Comparison of ENCODE assay signal across 8 mouse cellular contexts in the genomic region with DNA sequence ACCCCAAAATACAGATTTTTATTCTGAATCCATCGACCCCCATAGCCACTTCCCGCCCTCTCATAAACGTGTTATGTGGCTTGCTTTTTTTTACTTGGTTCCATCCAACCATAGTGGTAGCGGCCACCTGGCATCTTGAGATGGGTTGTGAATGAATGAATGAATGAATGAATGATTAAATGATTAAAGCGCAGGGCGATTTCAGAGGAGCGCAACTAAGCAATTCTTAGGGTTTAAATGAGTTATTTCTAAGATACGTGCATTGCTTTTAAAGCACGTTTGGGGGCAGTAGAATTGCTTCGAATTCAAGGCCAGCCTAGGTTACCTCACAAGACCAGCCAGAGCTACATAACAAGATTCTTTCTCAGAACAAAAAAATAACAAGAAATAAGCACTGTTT. TPM values are rescaled to one million over a fixed set of nuclear protein-coding genes. Genes with fewer than 3 reads are reported as not detected.
DNase-seq lines count a peak whose midpoint lies in the region; ATAC-seq and TF ChIP-seq lines count a peak whose summit lies in the region.

No protein-coding gene starts in this region.

- in situ Hi-C loops in ES-E14 (cut with MboI; ENCODE audit: low sequenced_read_pairs in 2 of 2, unreplicated experiment in 2 of 2): no loop called here

- peak; percentile 3; the same call in 1 of the 2 replicates for ATAC-seq in hindbrain, embryonic 15.5 days (ENCODE audit: low FRiP score, low read depth)
- 0 out of 2 replicates have a peak, but pooled peaks have one; percentile 18 for ATAC-seq in midbrain, embryonic 14.5 days (ENCODE audit: low FRiP score, low TSS enrichment)

- peak overlapping the region; percentile 91; the same call in 1 of the 2 replicates for H3K27ac ChIP-seq in ES-E14 (ENCODE audit: insufficient read depth, low read depth, low read length, poor library complexity, severe bottlenecking)
- H3K27ac ChIP-seq in hindbrain, embryonic 15.5 days (replicated peaks): peak overlapping the region; percentile 90
- H3K27ac ChIP-seq in midbrain, embryonic 14.5 days (replicated peaks; ENCODE audit: low read depth, low read length): peak overlapping the region; percentile 86

- H3K9me3 ChIP-seq in ES-E14 (ENCODE audit: control insufficient read depth, insufficient read depth, low read depth, low read length): no peaks in the 10 kb centered on the region
- H3K9me3 ChIP-seq in hindbrain, embryonic 15.5 days: no peaks in the 10 kb centered on the region
- H3K9me3 ChIP-seq in midbrain, embryonic 14.5 days (ENCODE audit: control insufficient read depth, low read length): no peaks in the 10 kb centered on the region

- no peaks in the 10 kb centered on the region for H3K4me1 ChIP-seq in ES-E14 (ENCODE audit: control insufficient read depth in 2 of 2, insufficient read depth in 2 of 2, low read length in 2 of 2, poor library complexity in 1 of 2)
- no peaks in the 10 kb centered on the region; the same call in 1 of the 2 replicates for H3K4me1 ChIP-seq in hindbrain, embryonic 15.5 days (replicated peaks)
- H3K4me1 ChIP-seq in midbrain, embryonic 14.5 days (ENCODE audit: control insufficient read depth, insufficient read depth, low read length): no peaks in the 10 kb centered on the region

- H3K9ac ChIP-seq in ES-E14 (ENCODE audit: insufficient read depth, low read depth, low read length, poor library complexity, severe bottlenecking): peak overlapping the region; percentile 99
- peak overlapping the region; percentile 58 for H3K9ac ChIP-seq in hindbrain, embryonic 15.5 days
- peak overlapping the region; percentile 64 for H3K9ac ChIP-seq in midbrain, embryonic 14.5 days (replicated peaks; ENCODE audit: low read length)

- H3K36me3 ChIP-seq in ES-E14 (ENCODE audit: control insufficient read depth, insufficient read depth, low read length, poor library complexity, severe bottlenecking): peaks cover 12% of the 10 kb centered on the region
- H3K36me3 ChIP-seq in hindbrain, embryonic 15.5 days: 0 out of 2 replicates have a peak, but pooled peaks cover 6% of the 10 kb centered on the region
- peaks cover 18% of the 10 kb centered on the region; the same call in 1 of the 2 replicates for H3K36me3 ChIP-seq in midbrain, embryonic 14.5 days (ENCODE audit: control insufficient read depth, insufficient read depth, low read length)

- H3K4me3 ChIP-seq in ES-E14 (ENCODE audit: insufficient read depth in 1 of 2, low read depth in 1 of 2, low read length in 2 of 2, poor library complexity in 1 of 2, severe bottlenecking in 1 of 2): peak overlapping the region; percentile 93 to 98
- H3K4me3 ChIP-seq in hindbrain, embryonic 15.5 days: peak overlapping the region; percentile 52
- peak overlapping the region; percentile 55 for H3K4me3 ChIP-seq in midbrain, embryonic 14.5 days (replicated peaks; ENCODE audit: low read depth, low read length)

- peak overlapping the region; percentile 51 for H3K4me2 ChIP-seq in hindbrain, embryonic 15.5 days
- peak overlapping the region; percentile 50 for H3K4me2 ChIP-seq in midbrain, embryonic 14.5 days (ENCODE audit: low read length)

- peak; percentile 3 for DNase-seq in layer of hippocampus, adult 11-12 months (ENCODE audit: low spot score)
- DNase-seq in layer of hippocampus, postnatal 36 days: no peak
- DNase-seq in ES-E14 (ENCODE audit: low read depth, low spot score): no peak
- peak; percentile 6 for DNase-seq in embryo, embryonic 9.5 days (ENCODE audit: extremely low spot score)
- peak; percentile 51 for DNase-seq in midbrain, embryonic 14.5 days
- no peak for DNase-seq in urinary bladder, postnatal 25 days (ENCODE audit: low spot score)
- DNase-seq in ovary, adult 18-20 months (ENCODE audit: low spot score): no peak

- H3K27me3 ChIP-seq in hindbrain, embryonic 15.5 days: no peaks in the 10 kb centered on the region
- no peaks in the 10 kb centered on the region for H3K27me3 ChIP-seq in midbrain, embryonic 14.5 days (ENCODE audit: control insufficient read depth, insufficient read depth, low read length)

- 16% methylated on average over 10 of the region's 10 CpGs for WGBS in hindbrain, embryonic 15.5 days
- 23% methylated on average over 10 of the region's 10 CpGs for WGBS in midbrain, embryonic 14.5 days

TF ChIP-seq in ES-E14, 5 proteins besides CTCF, POLR2A, EP300 and RAD21:
- TF ChIP-seq MAFK (IDR thresholded peaks at IDR 0.05; ENCODE audit: insufficient read depth, low read depth, low read length) (no peak), HCFC1 (IDR thresholded peaks at IDR 0.05; ENCODE audit: borderline replicate concordance, insufficient read depth, low read length) (no peak), ZNF384 (IDR thresholded peaks at IDR 0.05; ENCODE audit: low read depth, low read length) (no peak), ZC3H11A (IDR thresholded peaks at IDR 0.05; ENCODE audit: borderline replicate concordance, low read depth, low read length) (no peak), CHD2 (IDR thresholded peaks at IDR 0.05; ENCODE audit: low read depth, low read length) (no peak)

RNA-seq across cellular contexts. Expression of a gene that starts 0.8 kb away (rescaled TPM):
- 100 to 1,000 TPM; 101 to 103 TPM for total RNA-seq in layer of hippocampus, postnatal 36 days (2021)
- 57.2 and 69.6 TPM in 2 replicates for total RNA-seq in ES-E14 (2012; rRNA removed)
- polyA plus RNA-seq in hindbrain, embryonic 15.5 days (2015; fragmentation: Nextera tagmentation; extraction: Ambion mirVana): 63.2 and 68.4 TPM in 2 replicates
- 65.3 and 83.8 TPM in 2 replicates for polyA plus RNA-seq in midbrain, embryonic 14.5 days (2014; fragmentation: Nextera tagmentation; extraction: Ambion mirVana)

Comparison
In these comparisons a context has a peak if more than half of its experiments do, and no peak if none do; other contexts are left out.
1. DNase-seq: peak in layer of hippocampus, adult 11-12 months (single experiment), embryo, embryonic 9.5 days (single experiment) and midbrain, embryonic 14.5 days (single experiment); none in layer of hippocampus, postnatal 36 days (0 of 2), ES-E14 (single experiment), urinary bladder, postnatal 25 days (single experiment) and ovary, adult 18-20 months (single experiment).
2. Peak in every context shown above with its lines, with median percentiles within 50 percentile points of each other: H3K27ac ChIP-seq, H3K4me3 ChIP-seq and H3K9ac ChIP-seq.